Mouse (Mus musculus): Measurements from ENCODE around the gene Zfhx3.

Zfhx3 gene

GRCm38 (mm10) chr8:108662766-108663165 lies 720.3 kb downstream of the Zfhx3 start:
- DNase-seq (ENCODE audit: low spot score), result peak; percentile 60

DNA sequence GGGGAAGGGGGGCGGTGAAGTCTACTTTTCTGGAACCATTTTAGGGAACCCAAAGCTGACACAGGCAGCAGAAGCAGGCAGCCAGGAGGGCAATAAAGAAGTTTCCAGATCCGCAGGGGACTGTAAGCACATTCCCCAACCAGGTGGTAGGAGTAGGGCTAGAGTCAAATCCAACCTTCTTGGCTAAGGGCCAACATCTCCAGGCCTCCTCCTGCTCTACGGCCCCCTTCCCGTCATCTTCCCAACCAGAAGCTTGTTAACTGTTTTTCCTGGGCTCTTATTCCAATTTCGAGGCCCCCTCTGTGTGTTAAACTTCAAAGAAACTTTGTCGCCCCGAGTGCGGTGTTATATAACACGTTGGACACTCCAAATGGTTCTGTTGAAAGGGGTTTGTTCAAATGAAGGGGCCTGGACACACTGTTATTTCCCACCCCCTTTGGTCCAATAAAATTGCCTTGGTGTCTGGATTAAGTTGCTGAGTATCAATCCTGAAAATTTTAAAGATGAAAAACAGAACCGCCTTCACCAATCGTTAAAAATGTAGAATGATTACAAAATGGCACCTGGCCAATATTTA lies 729.6 kb downstream of the Zfhx3 start:
- no peak for DNase-seq (ENCODE audit: low spot score)

DNA sequence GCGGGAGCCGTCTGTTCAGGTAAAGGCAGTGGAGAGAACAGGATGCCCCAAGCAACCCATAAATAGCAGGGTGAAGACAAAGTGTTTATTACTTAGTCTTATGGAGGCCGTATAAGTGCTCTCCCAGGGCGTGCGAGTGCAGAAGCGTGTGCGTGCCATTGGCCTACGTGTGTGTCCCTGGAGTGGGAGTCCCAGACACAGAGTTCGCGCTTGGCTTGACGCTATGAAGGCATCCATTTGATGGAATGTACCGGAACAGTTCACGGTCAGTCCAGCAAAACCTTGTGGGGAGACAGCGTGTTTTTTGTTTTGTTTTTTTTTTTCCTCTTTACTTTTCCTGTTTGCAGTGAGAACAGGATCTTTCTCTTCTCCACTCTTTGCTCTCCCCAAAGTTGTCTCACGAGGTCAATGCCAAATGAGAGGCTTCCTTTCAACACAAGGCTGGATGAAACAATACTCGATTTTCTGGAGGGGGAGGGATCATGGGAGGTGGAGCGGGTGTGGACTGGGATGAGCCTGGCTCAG lies 732.6 kb downstream of the Zfhx3 start:
- no peak for DNase-seq (ENCODE audit: low spot score)

- no peak for DNase-seq (ENCODE audit: low spot score)
Measured at GRCm38 (mm10) chr8:108689694-108690093, 747.2 kb downstream of the Zfhx3 start.

DNA sequence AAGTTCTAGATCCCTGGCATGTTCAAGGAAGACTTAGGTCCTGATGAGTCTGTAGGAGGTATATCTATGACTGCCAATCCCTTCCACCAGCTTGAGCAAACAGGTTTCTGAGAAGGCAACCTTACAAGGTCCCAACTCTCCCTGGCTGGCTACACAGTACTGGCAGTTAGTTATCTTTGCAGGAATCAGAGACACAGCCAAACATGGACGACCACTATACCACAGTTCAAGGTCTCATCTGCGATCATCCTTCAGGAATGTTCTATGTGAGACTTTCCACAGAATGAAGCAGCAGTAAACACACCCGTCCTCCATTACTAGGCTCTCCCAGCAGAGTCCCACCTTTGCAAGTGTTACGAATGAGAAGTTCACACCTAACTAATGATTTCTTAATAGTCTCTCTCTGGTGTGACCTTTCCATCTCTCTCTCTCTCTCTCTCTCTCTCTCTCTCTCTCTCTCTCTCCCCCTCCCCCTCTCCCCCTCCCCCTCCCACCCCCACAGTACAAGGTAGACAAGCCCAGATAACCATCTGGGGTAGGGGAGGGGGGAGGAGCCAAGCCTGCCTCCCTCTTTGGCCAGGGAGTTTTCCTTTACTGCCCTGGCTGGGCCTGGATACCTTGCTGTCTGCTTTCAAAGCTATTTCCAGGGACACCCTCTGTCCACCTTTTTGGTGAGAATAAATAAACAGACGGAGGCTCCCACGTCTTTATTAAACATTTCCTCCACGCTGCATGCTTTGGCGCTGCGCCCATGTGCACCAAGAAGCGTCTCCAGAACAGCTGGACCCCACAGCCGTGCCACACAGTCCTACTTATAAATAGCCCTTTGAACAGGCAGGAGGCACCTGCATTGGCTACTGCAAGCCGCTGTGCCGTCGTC lies 748.4 kb downstream of the Zfhx3 start:
- no peak for DNase-seq (ENCODE audit: low spot score)

DNA sequence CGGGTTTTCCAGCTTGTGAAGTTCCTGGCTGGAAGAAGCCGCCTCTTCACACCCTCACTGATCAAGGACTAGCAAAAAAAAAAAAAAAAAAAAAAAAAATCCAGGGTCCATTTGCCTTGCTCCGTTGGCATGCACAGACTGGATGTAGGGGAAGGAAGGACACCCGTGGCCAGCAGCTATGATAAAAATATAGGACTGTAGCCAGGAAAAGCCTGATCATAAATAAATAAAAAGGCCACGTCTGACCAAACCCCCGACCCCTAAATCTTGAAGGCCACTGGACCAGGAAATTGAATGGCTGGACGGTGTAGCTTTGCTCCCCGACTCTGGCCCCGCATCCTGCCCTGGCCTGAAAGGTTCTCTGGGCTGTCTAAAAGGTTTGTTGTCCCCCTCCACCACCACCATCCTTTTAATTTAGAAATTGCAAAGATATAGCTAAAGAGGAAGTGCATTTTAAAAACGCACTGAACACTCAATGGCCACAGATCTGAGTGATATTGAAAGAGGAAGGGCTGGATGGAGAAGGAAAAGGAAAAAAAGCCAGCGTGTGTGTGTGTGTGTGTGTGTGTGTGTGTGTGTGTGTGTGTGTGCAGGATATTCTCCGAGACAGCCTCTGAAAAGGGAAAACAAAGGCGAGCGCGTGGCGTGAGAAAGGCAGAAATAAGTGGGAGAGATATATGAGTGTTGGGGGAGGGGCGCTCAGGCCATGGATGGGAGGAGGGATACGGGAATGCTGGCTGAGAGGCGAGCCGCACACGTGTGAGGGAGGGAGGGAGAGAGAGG lies 749.2 kb downstream of the Zfhx3 start:
- no peak for DNase-seq (ENCODE audit: low spot score)

- no peak for DNase-seq (ENCODE audit: low spot score)
Measured at GRCm38 (mm10) chr8:108692239-108692627, 749.8 kb downstream of the Zfhx3 start.

GRCm38 (mm10) chr8:108692669-108693665 lies 750.5 kb downstream of the Zfhx3 start:
- no peak for DNase-seq (ENCODE audit: low spot score)

DNA sequence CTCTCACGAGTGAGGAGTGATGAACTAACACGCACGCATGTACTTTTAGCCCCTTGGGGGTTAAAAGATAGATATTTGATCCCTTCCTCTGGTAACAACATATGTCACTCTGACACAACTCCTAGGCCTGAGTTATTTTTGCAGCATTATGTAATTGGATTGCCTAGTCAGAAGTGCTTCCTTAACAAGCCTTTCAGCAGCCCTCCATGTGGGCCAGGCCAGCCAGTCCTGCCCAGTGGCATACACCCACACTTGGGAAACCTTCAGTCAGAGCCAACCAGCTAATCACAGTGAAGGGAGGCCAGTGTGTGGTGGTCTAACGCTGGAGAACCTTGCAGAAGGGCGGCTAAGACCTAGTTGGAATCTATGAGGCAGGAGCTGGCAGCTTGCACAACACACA lies 751.4 kb downstream of the Zfhx3 start:
- DNase-seq (ENCODE audit: low spot score), result peak; percentile 48

DNA sequence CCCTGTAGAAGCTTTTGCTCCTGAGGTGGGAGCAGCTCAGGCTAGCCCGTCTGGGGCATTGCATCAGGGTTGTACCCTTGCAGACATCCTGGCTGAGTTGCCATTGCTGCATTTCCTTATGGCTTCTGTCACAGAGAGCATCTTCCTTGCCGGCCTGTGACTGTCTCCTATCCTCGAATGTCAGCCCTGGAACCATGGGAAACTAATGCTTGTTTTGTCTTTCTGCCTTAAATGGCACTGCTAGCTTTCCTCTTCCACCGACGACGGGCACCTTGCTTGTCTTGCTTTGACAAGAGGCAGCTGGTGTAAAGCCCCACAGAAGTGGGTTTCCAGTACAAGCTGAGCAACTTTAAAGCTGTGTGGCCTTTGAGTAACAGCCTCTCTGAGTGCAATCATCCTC lies 752.1 kb downstream of the Zfhx3 start:
- no peak for DNase-seq (ENCODE audit: low spot score)

- no peak for DNase-seq (ENCODE audit: low spot score)
Measured at GRCm38 (mm10) chr8:108695242-108695880, 752.9 kb downstream of the Zfhx3 start.

DNA sequence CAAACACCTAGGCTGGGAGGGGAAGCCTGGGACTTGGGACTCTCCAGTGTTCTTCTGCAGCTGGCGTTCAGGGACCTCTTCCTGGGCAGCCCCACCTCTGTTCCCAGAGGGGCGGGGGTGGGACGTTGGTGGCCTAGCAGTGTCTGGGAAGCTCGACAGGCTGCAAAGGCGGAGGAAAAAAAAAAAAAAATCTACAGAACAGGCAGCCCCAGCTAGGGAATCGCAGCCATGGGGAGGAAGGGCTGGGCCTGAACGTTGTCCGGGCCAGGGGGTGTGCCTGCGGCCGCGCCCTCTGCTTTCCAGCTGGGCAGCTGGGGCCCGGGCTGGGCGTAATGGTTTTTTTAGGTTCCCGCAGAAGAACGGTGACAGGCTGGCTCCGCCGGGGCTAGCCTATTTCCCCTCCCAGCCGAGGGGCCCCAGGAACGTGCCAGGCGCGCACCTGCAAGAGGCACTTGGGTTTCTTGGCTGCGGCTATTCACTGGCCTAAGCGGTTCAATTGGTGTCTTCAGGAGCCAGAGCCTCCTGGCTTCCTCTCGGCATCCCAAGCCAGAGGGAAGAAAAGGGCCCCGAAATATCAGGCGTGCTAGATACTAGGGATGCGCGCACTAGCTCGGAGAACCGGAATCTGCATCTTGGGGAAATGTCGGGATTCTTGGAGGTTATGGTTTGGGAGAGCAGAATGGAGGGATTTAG lies 753.6 kb downstream of the Zfhx3 start:
- no peak for DNase-seq (ENCODE audit: low spot score)

DNA sequence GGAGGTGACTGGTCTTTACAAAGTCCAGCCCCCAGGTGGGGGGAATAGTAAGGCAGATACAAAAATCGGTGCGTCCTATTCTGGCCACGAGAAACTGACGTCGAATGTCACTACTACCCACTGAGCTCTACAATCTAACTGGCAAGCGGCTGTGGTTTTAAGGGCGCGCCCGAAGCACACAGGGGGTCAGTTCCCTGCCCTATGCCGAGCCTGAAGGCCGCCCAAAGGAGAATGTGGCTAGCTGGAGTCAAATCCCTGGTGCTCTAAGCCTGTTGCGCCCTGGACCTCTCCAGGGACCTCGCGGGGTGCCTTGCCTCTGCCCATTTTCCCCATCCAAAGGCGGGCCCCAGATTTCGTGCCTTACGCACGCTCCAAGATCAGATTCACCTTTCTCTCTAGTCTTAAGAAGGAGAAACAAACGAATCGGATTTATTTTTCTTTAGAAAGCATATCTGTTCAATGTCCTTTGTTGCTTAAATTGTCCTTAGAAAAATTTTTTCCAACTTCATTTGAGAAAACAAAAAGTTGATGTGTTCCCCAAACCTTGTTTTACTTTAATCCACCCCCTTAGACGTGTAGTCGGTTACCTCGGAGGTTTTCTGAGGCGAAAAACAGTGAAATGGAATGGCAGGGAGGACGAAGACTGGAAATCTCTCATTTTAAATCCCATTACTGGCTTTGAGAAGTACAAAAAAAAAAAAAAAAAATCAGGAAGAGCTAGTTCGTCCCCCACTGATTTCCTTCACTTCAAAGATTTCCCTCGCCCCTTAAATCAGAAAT lies 754.4 kb downstream of the Zfhx3 start:
- DNase-seq (ENCODE audit: low spot score), result no peak

GRCm38 (mm10) chr8:108697589-108697988 lies 755.1 kb downstream of the Zfhx3 start:
- no peak for DNase-seq (ENCODE audit: low spot score)

DNA sequence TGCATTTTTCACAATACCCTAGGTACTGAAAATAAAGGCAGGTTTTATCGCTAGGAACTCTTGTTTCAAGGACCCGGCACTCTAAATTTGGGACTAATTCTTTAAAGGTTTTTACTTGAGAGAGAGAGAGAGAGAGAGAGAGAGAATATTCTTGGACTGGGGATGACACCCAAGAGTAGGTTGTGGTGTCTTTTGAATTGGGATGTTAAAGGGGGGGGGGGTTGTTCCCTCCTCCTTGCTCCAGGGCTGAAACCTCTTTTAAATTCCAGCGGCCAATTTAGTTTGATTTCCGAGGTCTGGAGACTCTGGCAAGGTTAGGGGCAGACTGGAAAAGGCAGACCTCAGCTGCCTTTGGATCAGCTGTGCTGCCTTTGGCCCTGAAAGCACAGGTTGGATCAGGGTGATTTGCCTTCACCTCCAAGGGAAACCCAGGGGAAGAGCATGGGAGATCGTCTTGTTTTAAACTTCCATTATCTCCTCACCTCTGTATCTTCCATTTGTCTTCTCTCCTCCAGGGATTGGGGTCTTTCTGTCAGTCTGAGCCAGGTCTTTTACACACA lies 755.7 kb downstream of the Zfhx3 start:
- no peak for DNase-seq (ENCODE audit: low spot score)

GRCm38 (mm10) chr8:108699011-108699410 lies 756.6 kb downstream of the Zfhx3 start:
- DNase-seq (ENCODE audit: low spot score), result no peak

DNA sequence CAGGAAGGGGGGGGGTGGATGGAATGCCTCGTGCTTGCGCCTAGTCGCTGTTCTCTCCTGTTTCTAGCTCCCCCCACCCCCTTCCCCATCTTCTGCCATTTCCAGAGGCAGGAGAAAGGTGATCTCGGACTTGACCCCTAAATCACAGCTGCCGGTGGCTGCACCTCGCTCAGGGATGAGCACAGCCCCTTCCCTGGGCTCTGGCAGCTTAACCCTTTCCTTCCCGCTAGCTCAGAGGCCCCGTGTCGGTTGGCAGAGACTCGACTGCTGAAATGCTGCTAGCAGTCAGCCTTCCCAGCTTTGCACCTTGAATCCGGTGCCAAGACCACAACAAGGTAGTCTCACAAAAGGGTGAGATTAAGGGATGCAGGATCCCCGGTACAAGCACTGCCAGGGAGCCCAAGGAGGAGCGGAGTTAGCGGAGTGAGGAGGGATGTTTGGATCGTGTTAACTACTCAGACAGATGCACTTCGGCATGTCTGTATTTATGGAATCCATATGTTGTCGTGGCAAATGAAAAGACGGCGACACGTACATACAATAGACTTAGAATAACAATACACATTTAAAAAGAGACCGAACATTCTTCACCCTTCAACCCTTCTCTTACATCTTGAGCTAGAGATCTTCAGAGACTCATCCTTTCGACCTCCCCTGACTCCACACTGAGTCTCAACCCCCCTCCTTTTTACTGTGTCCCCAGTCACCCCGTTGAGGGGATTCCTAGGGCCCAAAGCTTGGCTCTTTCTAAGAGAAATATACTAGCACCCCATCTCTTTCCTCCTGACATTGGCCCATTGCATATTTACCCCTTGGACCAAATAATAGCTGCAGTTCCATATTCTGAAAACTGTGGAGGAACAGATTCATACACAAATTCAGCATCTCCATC lies 757.3 kb downstream of the Zfhx3 start:
- DNase-seq (ENCODE audit: low spot score), result no peak

Measured in adipocyte (in vitro differentiated cells).